Mouse (Mus musculus) limb, embryonic 14.5 days (tissue): ENCODE data around the gene Focad. TPM values are rescaled to one million over a fixed set of nuclear protein-coding genes. Genes with fewer than 3 reads are reported as not detected.

ENCODE experiments used
- ATAC-seq: fragments of 200-750 bp; cut with Nextera tagmentation; 2 replicates; pipeline ENCODE4 v1.8.0; 2017; ENCODE audit warnings: low read depth, moderate number of reproducible peaks, moderate TSS enrichment; ENCODE audit not compliant: low FRiP score
- DNase-seq: peaks from one replicate; pipeline ENCODE4 v3.0.0-alpha.2; 2015; ENCODE audit warnings: low spot score
- H3K27ac ChIP-seq: fragments of 300-500 bp; sonication (generic); replicated peaks from 2 replicates; pipeline ENCODE4 v1.5.1; 2014; ENCODE audit warnings: low read depth, mild to moderate bottlenecking, low read length, moderate library complexity, mixed read lengths
- H3K27me3 ChIP-seq: fragments of 300-500 bp; sonication (generic); 2 replicates; pipeline ENCODE4 v1.6.1; 2014; ENCODE audit warnings: low read length, mixed read lengths; ENCODE audit not compliant: control insufficient read depth, insufficient read depth
- H3K36me3 ChIP-seq: fragments of 300-500 bp; sonication (generic); 2 replicates; pipeline ENCODE4 v1.6.1; 2014; ENCODE audit warnings: mild to moderate bottlenecking, low read length, moderate library complexity, mixed read lengths; ENCODE audit not compliant: control insufficient read depth, insufficient read depth
- H3K4me1 ChIP-seq: fragments of 300-500 bp; sonication (generic); 2 replicates; pipeline ENCODE4 v1.6.1; 2014; ENCODE audit warnings: antibody characterized with exemption, low read length, mixed read lengths; ENCODE audit not compliant: control insufficient read depth, insufficient read depth
- H3K4me2 ChIP-seq: fragments of 300-500 bp; sonication (generic); replicated peaks from 2 replicates; pipeline ENCODE4 v1.6.1; 2014; ENCODE audit warnings: low read depth, mild to moderate bottlenecking, low read length, moderate library complexity; ENCODE audit not compliant: severe bottlenecking
- H3K4me3 ChIP-seq: fragments of 300-500 bp; sonication (generic); replicated peaks from 2 replicates; pipeline ENCODE4 v1.5.1; 2014; ENCODE audit warnings: low read length
- H3K9ac ChIP-seq: fragments of 300-500 bp; sonication (generic); 2 replicates; pipeline ENCODE4 v1.6.1; 2014; ENCODE audit warnings: mild to moderate bottlenecking, low read depth, low read length, moderate library complexity; ENCODE audit not compliant: severe bottlenecking
- H3K9me3 ChIP-seq: fragments of 300-500 bp; sonication (generic); 2 replicates; pipeline ENCODE4 v1.6.1; 2016; ENCODE audit warnings: low read length; ENCODE audit not compliant: control insufficient read depth
- POLR2A ChIP-seq: fragments of 200-500 bp; IDR thresholded peaks from 2 replicates; pipeline ENCODE4 v1.8.0; 2012; ENCODE audit warnings: inconsistent platforms, mild to moderate bottlenecking, moderate library complexity, borderline replicate concordance; ENCODE audit not compliant: insufficient read depth, insufficient read length; ENCODE audit errors: extremely low read depth
- WGBS: fragments of 180-500 bp; shearing (Covaris S2); extraction: QIAGEN DNeasy Blood & Tissue Kit; methylation state at CpG from one replicate; pipeline ENCODE4 v1.1.7; 2014; 5-methylcytosine and 5-hydroxymethylcytosine counted together
- polyA plus RNA-seq, 2 experiments: library from polyadenylated mRNA; depleted of rRNA in 1 of 2; stranded (reverse) in 1 of 2; unstranded in 1 of 2; fragments of >200 nt; fragmentation: Nextera tagmentation in 1 of 2; extraction: Ambion mirVana in 1 of 2; gene quantifications; 2 replicates each; pipeline versions ENCODE4 v1.2.1 to v1.2.3; 2012 to 2014

Gene Focad
- polyA plus RNA-seq, 2 experiments = 15.7 to 19.5 TPM

DNA sequence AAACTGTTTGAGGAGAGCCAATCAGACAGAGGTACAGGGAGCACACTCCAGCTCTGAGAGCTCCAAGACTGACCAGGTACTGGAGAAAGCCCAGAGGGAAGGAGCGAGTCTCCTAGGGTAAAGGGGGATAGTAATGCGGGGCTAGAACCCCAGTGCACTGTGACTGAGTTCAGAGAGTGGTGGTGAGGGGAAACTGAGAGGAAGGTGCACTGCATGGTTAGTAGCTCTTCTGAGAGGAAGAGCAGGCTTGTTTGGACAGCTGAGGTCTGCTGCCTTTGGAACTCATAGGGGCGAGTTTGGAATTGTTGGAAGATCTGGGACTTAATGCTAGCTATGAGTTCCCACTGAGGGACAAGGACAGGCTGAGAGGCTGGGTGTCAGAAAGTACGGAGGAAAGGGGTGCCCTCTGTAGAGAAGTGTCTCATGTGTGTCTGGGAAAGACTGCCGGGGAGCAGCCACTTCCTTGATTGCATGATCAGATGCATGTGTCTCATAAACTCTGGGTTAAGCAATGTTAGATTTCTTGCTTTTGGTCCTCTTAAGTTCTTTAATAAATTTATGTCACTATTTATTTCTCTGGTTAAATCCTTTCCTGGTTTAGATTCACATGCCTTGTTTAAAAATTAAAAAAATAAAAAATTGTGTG, 24.4 kb downstream of the Focad start:
- Histone ChIP-seq H3K27me3 (no peaks in the 10 kb centered on the region), H3K36me3 (no peaks in the 10 kb centered on the region), H3K9ac (no peak overlapping the region), H3K9me3 (no peaks in the 10 kb centered on the region), H3K4me3 (no peak overlapping the region), H3K4me1 (no peaks in the 10 kb centered on the region), H3K4me2 (no peak overlapping the region), H3K27ac (no peak overlapping the region)
- no peak for ATAC-seq
- WGBS = 57% methylated on average over 5 of the region's 5 CpGs
- no peak for DNase-seq
- no peak for TF ChIP-seq POLR2A

GRCm38 (mm10) chr4:88120091-88120490, 25.7 kb downstream of the Focad start:
- ATAC-seq = no peak
- no peak for DNase-seq

DNA sequence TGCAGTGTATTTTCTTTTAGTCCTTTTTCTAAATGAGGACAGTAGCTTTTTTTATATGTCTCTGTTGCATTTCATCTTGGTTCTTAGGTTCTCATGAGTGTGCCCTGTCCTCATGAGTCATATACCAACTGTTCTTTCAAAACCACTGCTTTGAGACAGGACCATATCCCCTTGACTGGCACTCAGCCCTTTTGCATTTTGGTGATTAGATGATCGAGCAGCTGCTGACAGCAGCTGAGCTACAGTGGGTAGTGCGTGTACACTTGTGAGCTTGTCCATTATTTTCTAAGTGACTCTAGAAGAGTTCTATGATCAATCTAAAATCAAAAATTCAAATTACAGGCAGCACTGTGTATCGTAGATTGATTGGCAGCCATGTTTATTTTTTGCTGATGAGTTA, 28.0 kb downstream of the Focad start:
- no peak for TF ChIP-seq POLR2A
- Histone ChIP-seq H3K9ac (no peak overlapping the region), H3K36me3 (no peaks in the 10 kb centered on the region), H3K27ac (no peak overlapping the region), H3K4me1 (no peaks in the 10 kb centered on the region), H3K4me3 (no peak overlapping the region), H3K9me3 (no peaks in the 10 kb centered on the region), H3K4me2 (no peak overlapping the region), H3K27me3 (no peaks in the 10 kb centered on the region)
- DNase-seq = no peak
- ATAC-seq = no peak
- WGBS = 91% methylated on average over 3 of the region's 3 CpGs

More at GRCm38 (mm10) chr4:88120091-88120490, 25.7 kb downstream of the Focad start:
- Histone ChIP-seq H3K9me3 (no peaks in the 10 kb centered on the region), H3K27ac (no peak overlapping the region), H3K4me3 (no peak overlapping the region), H3K36me3 (no peaks in the 10 kb centered on the region), H3K4me2 (no peak overlapping the region), H3K4me1 (no peaks in the 10 kb centered on the region), H3K27me3 (no peaks in the 10 kb centered on the region), H3K9ac (no peak overlapping the region)
- TF ChIP-seq POLR2A = no peak

- peaks cover 9% of the 10 kb centered on the region for H3K4me1 ChIP-seq
- H3K4me3 ChIP-seq = no peak overlapping the region
- no peaks in the 10 kb centered on the region for H3K27me3 ChIP-seq
- no peak for TF ChIP-seq POLR2A
- whole genome bisulfite sequencing = 10% methylated on average over 2 of the region's 2 CpGs
- ATAC-seq (no peak), DNase-seq (no peak)
- no peaks in the 10 kb centered on the region for H3K9me3 ChIP-seq
- H3K9ac ChIP-seq = no peak overlapping the region
- H3K4me2 ChIP-seq = no peak overlapping the region
- no peaks in the 10 kb centered on the region for H3K36me3 ChIP-seq
- no peak overlapping the region for H3K27ac ChIP-seq
These were observed 41.5 kb downstream of the Focad start for GRCm38 (mm10) chr4:88135936-88136335.

DNA sequence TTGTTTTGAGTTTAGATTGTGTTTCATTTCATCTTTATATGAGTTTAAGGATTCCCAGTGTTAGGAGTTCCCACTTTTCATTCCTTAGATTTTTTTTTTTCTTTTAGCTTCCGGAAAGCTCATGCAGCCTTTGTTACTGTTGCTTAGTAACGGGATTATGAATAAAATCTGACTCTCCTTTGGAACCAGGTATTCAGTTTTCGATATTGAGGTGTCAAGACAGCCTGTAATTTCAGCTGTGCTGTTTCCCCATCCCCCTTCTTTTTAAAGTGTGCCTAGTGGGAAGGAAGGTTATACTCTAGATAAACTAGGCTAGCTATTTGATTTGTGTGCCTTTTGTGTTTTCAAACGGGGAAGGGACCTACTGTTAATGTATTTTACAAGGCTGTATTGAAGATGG, 42.1 kb downstream of the Focad start:
- DNase-seq (no peak), ATAC-seq (no peak)
- H3K4me1 ChIP-seq = peaks cover 9% of the 10 kb centered on the region
- H3K9me3 ChIP-seq = no peaks in the 10 kb centered on the region
- 15% methylated on average over 4 of the region's 4 CpGs for WGBS
- no peak overlapping the region for H3K4me2 ChIP-seq
- H3K4me3 ChIP-seq = no peak overlapping the region
- H3K36me3 ChIP-seq = no peaks in the 10 kb centered on the region
- no peak overlapping the region for H3K27ac ChIP-seq
- no peak for TF ChIP-seq POLR2A
- H3K27me3 ChIP-seq = no peaks in the 10 kb centered on the region
- H3K9ac ChIP-seq = no peak overlapping the region
